Mouse (Mus musculus) forebrain, embryonic 12.5 days (tissue): ENCODE data around the gene Ugt2b36. TPM values are rescaled to one million over a fixed set of nuclear protein-coding genes. Genes with fewer than 3 reads are reported as not detected.
"Not testable (repeated sequence)": the region's sequence is repeated elsewhere in the genome, so short reads cannot be mapped to it uniquely, and the experiment has no call there.

Experiments used
- ATAC-seq: fragments of 200-750 bp; cut with Nextera tagmentation; 2 replicates; pipeline ENCODE4 v1.8.0; 2017; ENCODE audit warnings: moderate TSS enrichment; ENCODE audit not compliant: low FRiP score
- H3K27ac ChIP-seq: fragments of 300-500 bp; sonication (generic); 2 replicates; pipeline ENCODE4 v1.5.1; 2016; ENCODE audit warnings: mild to moderate bottlenecking
- H3K27me3 ChIP-seq: fragments of 300-500 bp; sonication (generic); 2 replicates; pipeline ENCODE4 v1.6.1; 2016; ENCODE audit warnings: mild to moderate bottlenecking
- H3K36me3 ChIP-seq: fragments of 300-500 bp; sonication (generic); replicated peaks from 2 replicates; pipeline ENCODE4 v1.6.1; 2016; ENCODE audit warnings: mild to moderate bottlenecking
- H3K4me1 ChIP-seq: fragments of 300-500 bp; sonication (generic); 2 replicates; pipeline ENCODE4 v1.6.1; 2016
- H3K4me2 ChIP-seq: fragments of 300-500 bp; sonication (generic); 2 replicates; pipeline ENCODE4 v1.6.1; 2016; ENCODE audit warnings: mild to moderate bottlenecking, moderate library complexity
- H3K4me3 ChIP-seq: fragments of 300-500 bp; sonication (generic); replicated peaks from 2 replicates; pipeline ENCODE4 v1.5.1; 2016; ENCODE audit warnings: mild to moderate bottlenecking
- H3K9ac ChIP-seq: fragments of 300-500 bp; sonication (generic); 2 replicates; pipeline ENCODE4 v1.6.1; 2016; ENCODE audit warnings: mild to moderate bottlenecking
- H3K9me3 ChIP-seq: fragments of 300-500 bp; sonication (generic); 2 replicates; pipeline ENCODE4 v1.6.1; 2016
- WGBS: fragments of 180-500 bp; shearing (Covaris S2); methylation state at CpG from one replicate; pipeline ENCODE4 v1.1.7; 2016; 5-methylcytosine and 5-hydroxymethylcytosine counted together
- polyA plus RNA-seq: library from polyadenylated mRNA; unstranded; fragments of >200 nt; fragmentation: Nextera tagmentation; extraction: Ambion mirVana; gene quantifications from 2 replicates; pipeline ENCODE4 v1.2.1, GENCODE M21; 2016

Ugt2b36 gene
- polyA plus RNA-seq = not detected in 2 replicates

DNA sequence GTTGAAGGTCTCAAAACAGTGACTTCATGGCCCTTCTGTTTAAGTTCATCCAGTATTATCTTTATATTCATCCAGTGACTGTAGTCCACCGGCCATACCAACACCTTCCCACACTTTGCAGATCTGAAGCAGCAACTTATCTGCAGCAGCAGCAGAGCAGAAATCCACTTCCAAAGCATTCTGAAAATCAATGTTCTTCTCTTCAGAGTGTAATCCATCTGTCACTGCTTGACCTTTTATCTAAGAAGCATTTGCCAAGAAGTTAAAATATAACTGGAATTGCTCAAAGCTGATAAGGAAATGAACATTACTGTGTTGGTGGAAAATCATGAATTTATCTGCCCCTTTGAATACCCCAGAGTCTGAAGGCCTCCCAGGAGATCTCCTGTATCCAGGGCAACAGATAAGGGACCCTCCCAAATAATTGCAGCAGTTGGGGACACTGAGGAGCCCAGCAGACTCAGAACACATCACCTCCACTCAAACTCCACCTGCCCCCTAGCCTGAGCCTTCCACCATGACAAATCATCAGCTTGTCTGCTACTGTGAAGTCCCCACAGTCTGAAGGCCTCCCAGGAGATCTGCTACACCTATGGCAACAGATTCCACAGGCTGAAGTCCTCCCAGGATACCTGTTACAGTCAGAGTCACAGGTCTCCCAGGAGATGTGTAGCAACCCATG, at the start of gene Ugt2b36:
Ugt2b36 (minus strand) TSS at position 210 of the 682 bp plus-strand sequence.
- Histone ChIP-seq H3K4me3 (no peak within 1 kb of the TSS), H3K9me3 (no peaks in the 10 kb centered on the region), H3K36me3 (no peaks in the 10 kb centered on the region), H3K9ac (no peak within 1 kb of the TSS), H3K27ac (no peak within 1 kb of the TSS), H3K27me3 (no peaks in the 10 kb centered on the region), H3K4me2 (no peak within 1 kb of the TSS), H3K4me1 (no peaks in the 10 kb centered on the region)
- ATAC-seq = no peak
- WGBS = 97% methylated on average over 1 of the region's 1 CpGs

DNA sequence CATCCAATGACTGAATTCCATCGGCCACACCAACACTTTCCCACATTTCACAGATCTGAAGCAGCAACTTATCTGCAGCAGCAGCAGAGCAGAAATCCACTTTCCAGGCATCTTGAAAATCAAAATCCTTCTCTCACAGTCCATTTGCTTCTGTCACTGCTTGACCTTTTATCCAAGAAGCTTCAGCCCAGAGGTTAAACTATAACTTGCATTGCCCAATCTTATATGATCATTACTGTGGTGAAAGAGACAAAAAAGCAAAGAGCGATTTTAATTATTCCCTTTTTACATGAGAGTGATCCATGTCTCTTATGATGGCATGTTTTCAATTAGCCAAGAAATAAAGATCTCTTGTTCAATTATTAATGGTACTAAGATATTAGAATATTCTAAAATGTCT, 47.8 kb upstream of the Ugt2b36 start, which contains the start of gene Ugt2b5:
Ugt2b5 (minus strand) TSS at position 123 of the 400 bp plus-strand sequence.
- 97% methylated on average over 2 of the region's 2 CpGs for WGBS
- not testable (repeated sequence) for H3K27me3 ChIP-seq, H3K4me3 ChIP-seq, H3K4me2 ChIP-seq, ATAC-seq, H3K27ac ChIP-seq, H3K9me3 ChIP-seq, H3K4me1 ChIP-seq, H3K9ac ChIP-seq, H3K36me3 ChIP-seq

DNA sequence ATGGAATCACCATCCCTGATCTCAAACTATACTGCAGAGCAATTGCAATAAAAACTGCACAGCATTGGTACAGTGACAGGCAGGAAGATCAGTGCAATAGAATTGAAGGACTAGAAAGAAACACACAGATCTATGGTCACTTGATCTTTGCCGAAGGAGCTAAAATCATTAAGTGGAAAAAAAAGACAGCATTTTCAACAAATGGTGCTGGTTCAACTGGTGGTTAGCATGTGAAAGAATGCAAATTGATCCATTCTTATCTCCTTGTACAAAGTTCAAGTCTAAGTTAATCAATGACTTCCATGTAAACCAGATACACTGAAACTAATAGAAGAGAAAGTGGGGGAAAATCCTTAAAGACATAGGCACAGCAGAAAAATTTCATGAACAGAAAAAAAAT, 11.3 kb upstream of the Ugt2b36 start:
- H3K4me2 ChIP-seq, H3K27ac ChIP-seq, H3K9ac ChIP-seq, H3K36me3 ChIP-seq, H3K27me3 ChIP-seq, ATAC-seq, H3K4me1 ChIP-seq, H3K9me3 ChIP-seq, H3K4me3 ChIP-seq: not testable (repeated sequence)
- 90% methylated on average over 1 of the region's 1 CpGs for whole genome bisulfite sequencing

DNA sequence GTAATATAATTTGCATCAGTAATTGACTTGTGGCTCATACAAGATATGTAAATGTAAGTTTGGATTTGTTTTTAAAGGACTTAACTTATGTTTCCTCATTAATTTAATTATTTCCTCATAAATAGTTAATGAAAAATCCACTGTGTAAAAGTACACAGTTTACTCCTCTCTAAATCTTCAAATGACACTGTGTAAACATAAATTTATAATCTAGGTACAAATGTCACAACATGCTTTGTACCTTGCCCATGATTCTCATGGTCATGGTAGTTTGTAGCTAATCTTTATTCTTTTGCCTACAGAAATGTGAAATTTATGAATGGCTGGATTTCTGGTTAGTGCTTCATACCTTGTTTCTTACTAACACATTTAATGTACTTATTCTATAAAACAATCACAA, 1.2 kb downstream of the Ugt2b36 start:
- no peaks in the 10 kb centered on the region for H3K9me3 ChIP-seq

DNA sequence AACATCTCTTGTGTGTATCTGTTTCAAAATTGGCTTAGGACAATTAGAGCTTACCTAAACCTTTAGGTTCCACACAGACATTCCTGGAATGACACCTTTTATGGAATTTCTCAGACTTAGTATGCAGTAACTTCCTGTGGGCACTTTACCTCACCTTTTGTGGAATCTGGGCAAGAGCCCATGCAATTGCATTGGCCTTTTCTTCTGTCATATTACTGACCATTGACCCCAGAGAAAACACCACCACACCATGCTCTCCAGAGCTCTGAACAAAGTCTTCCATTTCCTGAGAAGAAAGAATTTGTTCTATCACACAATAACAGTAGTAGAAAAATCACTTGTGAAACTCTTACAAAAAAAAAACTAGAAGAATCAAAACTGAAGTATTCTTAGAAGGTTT, 3.1 kb downstream of the Ugt2b36 start:
- Histone ChIP-seq H3K27me3 (no peaks in the 10 kb centered on the region), H3K9ac (no peak overlapping the region), H3K4me1 (no peaks in the 10 kb centered on the region), H3K9me3 (no peaks in the 10 kb centered on the region), H3K36me3 (no peaks in the 10 kb centered on the region), H3K4me3 (no peak overlapping the region), H3K27ac (no peak overlapping the region), H3K4me2 (no peak overlapping the region)
- no peak for ATAC-seq

More for the DNA sequence above, 1.2 kb downstream of the Ugt2b36 start:
- H3K9ac ChIP-seq = no peak overlapping the region
- H3K36me3 ChIP-seq = no peaks in the 10 kb centered on the region
- no peaks in the 10 kb centered on the region for H3K27me3 ChIP-seq
- H3K4me2 ChIP-seq = no peak overlapping the region
- H3K4me1 ChIP-seq = no peaks in the 10 kb centered on the region
- no peak overlapping the region for H3K4me3 ChIP-seq
- no peak overlapping the region for H3K27ac ChIP-seq
- no peak for ATAC-seq

DNA sequence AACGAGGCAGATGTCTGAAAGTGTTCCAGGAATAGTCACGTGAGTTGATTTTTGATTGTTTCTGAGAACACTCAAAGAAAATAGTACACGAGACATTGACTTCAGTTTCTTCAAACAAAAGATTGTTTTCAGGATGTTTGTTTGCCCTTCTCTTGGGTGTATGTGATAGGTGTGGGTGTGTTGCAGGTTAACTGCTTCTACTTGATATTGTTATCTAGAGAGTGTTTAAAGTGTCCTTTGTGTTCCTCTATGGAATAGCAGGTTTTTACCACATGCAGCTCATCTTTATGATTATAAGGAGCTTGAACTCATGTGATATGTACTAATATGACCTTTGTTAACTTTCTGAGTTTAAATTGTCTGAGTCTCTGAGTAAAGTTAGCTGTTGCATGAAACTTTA, 6.1 kb downstream of the Ugt2b36 start:
- Histone ChIP-seq H3K4me3 (no peak overlapping the region), H3K4me2 (no peak overlapping the region), H3K27ac (no peak overlapping the region), H3K9ac (no peak overlapping the region), H3K36me3 (no peaks in the 10 kb centered on the region), H3K9me3 (no peaks in the 10 kb centered on the region), H3K4me1 (no peaks in the 10 kb centered on the region), H3K27me3 (no peaks in the 10 kb centered on the region)
- ATAC-seq = no peak
- 92% methylated on average over 3 of the region's 3 CpGs for WGBS

DNA sequence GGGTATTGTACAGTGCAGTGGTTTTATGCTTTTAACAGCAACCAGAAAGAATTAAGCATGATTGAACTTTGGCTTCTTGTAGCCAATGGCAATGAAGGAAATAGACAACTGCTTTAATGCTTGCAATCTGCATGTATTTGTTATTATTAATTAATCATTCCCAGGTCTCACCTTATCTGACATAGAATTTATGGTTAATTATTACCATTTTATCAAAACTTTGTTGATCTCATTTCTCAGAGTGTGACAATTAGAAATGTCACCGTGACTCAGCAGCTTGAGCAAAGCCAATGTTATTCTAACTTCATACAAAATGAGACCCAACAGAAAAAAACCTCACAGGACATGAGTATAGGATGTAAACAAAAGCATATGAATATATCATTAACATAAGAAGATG, 61.7 kb downstream of the Ugt2b36 start:
- H3K4me2 ChIP-seq = no peak overlapping the region
- ATAC-seq = no peak
- H3K27me3 ChIP-seq = no peaks in the 10 kb centered on the region
- no peaks in the 10 kb centered on the region for H3K4me1 ChIP-seq
- H3K27ac ChIP-seq = no peak overlapping the region
- no peaks in the 10 kb centered on the region for H3K9me3 ChIP-seq
- WGBS = 91% methylated on average over 1 of the region's 1 CpGs
- H3K4me3 ChIP-seq = no peak overlapping the region
- H3K36me3 ChIP-seq = no peaks in the 10 kb centered on the region
- no peak overlapping the region for H3K9ac ChIP-seq

DNA sequence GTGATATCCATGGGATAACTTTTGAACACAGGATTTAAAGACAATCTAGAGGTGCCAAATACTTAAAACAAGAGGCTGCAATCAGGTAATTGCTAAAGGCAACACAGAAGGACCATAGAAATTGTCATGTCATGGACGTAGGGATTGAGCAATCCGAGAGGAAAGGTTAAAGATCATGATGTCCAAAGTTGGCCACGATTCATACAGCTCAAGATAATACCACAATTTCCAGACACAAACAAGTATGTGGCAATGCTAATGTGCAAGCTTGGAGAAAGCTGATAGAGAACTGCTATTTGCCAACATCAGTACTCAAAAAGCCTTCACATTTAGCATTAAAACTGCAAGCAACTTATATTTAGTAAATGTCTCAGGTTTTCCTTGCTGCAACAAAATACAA, 65.0 kb downstream of the Ugt2b36 start:
- no peak overlapping the region for H3K27ac ChIP-seq
- no peaks in the 10 kb centered on the region for H3K36me3 ChIP-seq
- H3K4me1 ChIP-seq = no peaks in the 10 kb centered on the region
- WGBS = 86% methylated on average over 3 of the region's 3 CpGs
- no peaks in the 10 kb centered on the region for H3K27me3 ChIP-seq
- no peak for ATAC-seq
- H3K9ac ChIP-seq = no peak overlapping the region
- no peak overlapping the region for H3K4me3 ChIP-seq
- no peaks in the 10 kb centered on the region for H3K9me3 ChIP-seq
- no peak overlapping the region for H3K4me2 ChIP-seq

Other genes starting within 250 kb of the Ugt2b36 start
- not detected in 2 replicates for gene Ugt2b34, start 185.6 kb downstream of the Ugt2b36 start, polyA plus RNA-seq
- not detected in 2 replicates for gene Ugt2b1, start 166.0 kb downstream of the Ugt2b36 start, polyA plus RNA-seq
- gene Ugt2b35, start 91.7 kb downstream of the Ugt2b36 start, polyA plus RNA-seq = not detected in 2 replicates
- gene Ugt2b5, start 47.8 kb upstream of the Ugt2b36 start, polyA plus RNA-seq = not detected in 2 replicates
- gene Ugt2b37, start 162.2 kb upstream of the Ugt2b36 start, polyA plus RNA-seq = not detected in 2 replicates
- not detected in 2 replicates for gene Ugt2a3, start 244.6 kb upstream of the Ugt2b36 start, polyA plus RNA-seq